8 mouse cellular contexts compared by ENCODE assay signal in the genomic region with DNA sequence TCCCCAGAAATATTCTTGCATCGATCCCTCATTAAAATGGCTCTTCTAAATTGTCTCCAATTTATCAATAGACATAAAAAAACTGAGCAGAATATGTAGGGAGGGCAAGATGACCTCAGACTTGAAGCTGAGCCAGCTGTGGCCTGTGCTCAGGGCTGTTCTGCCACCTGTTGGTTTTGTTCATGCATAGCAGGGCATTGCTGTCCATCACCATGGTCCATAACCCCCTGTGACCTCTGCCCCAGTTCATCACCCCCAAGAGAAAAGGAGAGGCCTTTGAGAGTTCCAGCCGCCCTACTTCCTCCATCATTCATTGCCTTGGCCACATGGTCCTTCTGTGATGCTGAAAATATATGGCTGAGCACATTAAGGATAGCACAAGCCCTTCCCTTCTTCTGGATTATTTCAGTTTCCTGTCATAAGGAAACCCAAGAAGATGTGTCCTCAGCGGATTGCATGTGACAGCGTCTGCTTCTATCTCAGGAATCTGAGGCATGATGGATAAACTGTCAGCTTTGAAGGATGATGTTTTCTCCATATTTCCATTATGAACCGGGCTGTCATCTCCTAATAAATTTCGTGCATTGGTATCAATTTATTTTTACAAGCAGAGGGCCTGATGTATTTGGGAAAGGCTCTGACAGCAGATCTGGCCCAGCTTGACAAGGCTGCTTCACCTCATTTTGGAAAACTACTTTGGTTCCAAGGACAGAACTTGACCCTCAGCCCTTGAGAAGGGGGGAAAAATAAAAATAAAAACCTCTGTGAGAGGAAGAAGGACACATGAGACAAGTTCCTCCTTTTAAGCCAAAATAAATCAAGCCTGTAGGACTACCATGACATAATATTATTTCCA.
DNase-seq lines count a peak whose midpoint lies in the region; ATAC-seq lines count a peak whose summit lies in the region.

No protein-coding gene starts in this region.

- ATAC-seq in megakaryocyte, adult 5-6 weeks (ENCODE audit: poor library complexity, severe bottlenecking) = peak; percentile 41

- DNase-seq in kidney, adult 18-20 months = peak; percentile 59
- DNase-seq in kidney, adult 11 months = no peak
- peak; percentile 49 for DNase-seq in adrenal gland, postnatal 25 days
- DNase-seq in heart, postnatal 36 days = peak; percentile 34 to 42
- DNase-seq in thymus, postnatal 36 days = no peak
- DNase-seq in right cerebral cortex, postnatal 14 days = no peak
- no peak for DNase-seq in left cerebral cortex, postnatal 14 days (ENCODE audit: low spot score in 2 of 2)

- intact Hi-C loops in heart, postnatal 36 days (cut with DNase I) = loop anchor here (2.0 to 10.0 kb wide), 2 partner anchors 31 to 227 kb away; no protein-coding TSS in a partner anchor
- intact Hi-C loops in left cerebral cortex, postnatal 14 days (cut with DNase I) = loop anchor here (10.0 kb wide), 1 partner anchor 433 kb away; no protein-coding TSS in a partner anchor

Comparison
In these comparisons a context has a peak if more than half of its experiments do, and no peak if none do; other contexts are left out.
1. DNase-seq: peak in kidney, adult 18-20 months (single experiment), adrenal gland, postnatal 25 days (single experiment) and heart, postnatal 36 days (2 of 2); none in kidney, adult 11 months (single experiment), thymus, postnatal 36 days (0 of 2), right cerebral cortex, postnatal 14 days (single experiment) and left cerebral cortex, postnatal 14 days (0 of 2).